Mouse (Mus musculus) limb, embryonic 14.5 days (tissue): ENCODE results near the gene Wdr61. TPM values are rescaled to one million over a fixed set of nuclear protein-coding genes. Genes with fewer than 3 reads are reported as not detected.

Source experiments
- ATAC-seq: fragments of 200-750 bp; cut with Nextera tagmentation; 2 replicates; pipeline ENCODE4 v1.8.0; 2017; ENCODE audit warnings: low read depth, moderate number of reproducible peaks, moderate TSS enrichment; ENCODE audit not compliant: low FRiP score
- DNase-seq: peaks from one replicate; pipeline ENCODE4 v3.0.0-alpha.2; 2015; ENCODE audit warnings: low spot score
- H3K27ac ChIP-seq: fragments of 300-500 bp; sonication (generic); replicated peaks from 2 replicates; pipeline ENCODE4 v1.5.1; 2014; ENCODE audit warnings: low read depth, mild to moderate bottlenecking, low read length, moderate library complexity, mixed read lengths
- H3K27me3 ChIP-seq: fragments of 300-500 bp; sonication (generic); 2 replicates; pipeline ENCODE4 v1.6.1; 2014; ENCODE audit warnings: low read length, mixed read lengths; ENCODE audit not compliant: control insufficient read depth, insufficient read depth
- H3K36me3 ChIP-seq: fragments of 300-500 bp; sonication (generic); 2 replicates; pipeline ENCODE4 v1.6.1; 2014; ENCODE audit warnings: mild to moderate bottlenecking, low read length, moderate library complexity, mixed read lengths; ENCODE audit not compliant: control insufficient read depth, insufficient read depth
- H3K4me1 ChIP-seq: fragments of 300-500 bp; sonication (generic); 2 replicates; pipeline ENCODE4 v1.6.1; 2014; ENCODE audit warnings: antibody characterized with exemption, low read length, mixed read lengths; ENCODE audit not compliant: control insufficient read depth, insufficient read depth
- H3K4me2 ChIP-seq: fragments of 300-500 bp; sonication (generic); replicated peaks from 2 replicates; pipeline ENCODE4 v1.6.1; 2014; ENCODE audit warnings: low read depth, mild to moderate bottlenecking, low read length, moderate library complexity; ENCODE audit not compliant: severe bottlenecking
- H3K4me3 ChIP-seq: fragments of 300-500 bp; sonication (generic); replicated peaks from 2 replicates; pipeline ENCODE4 v1.5.1; 2014; ENCODE audit warnings: low read length
- H3K9ac ChIP-seq: fragments of 300-500 bp; sonication (generic); 2 replicates; pipeline ENCODE4 v1.6.1; 2014; ENCODE audit warnings: mild to moderate bottlenecking, low read depth, low read length, moderate library complexity; ENCODE audit not compliant: severe bottlenecking
- H3K9me3 ChIP-seq: fragments of 300-500 bp; sonication (generic); 2 replicates; pipeline ENCODE4 v1.6.1; 2016; ENCODE audit warnings: low read length; ENCODE audit not compliant: control insufficient read depth
- POLR2A ChIP-seq: fragments of 200-500 bp; IDR thresholded peaks from 2 replicates; pipeline ENCODE4 v1.8.0; 2012; ENCODE audit warnings: inconsistent platforms, mild to moderate bottlenecking, moderate library complexity, borderline replicate concordance; ENCODE audit not compliant: insufficient read depth, insufficient read length; ENCODE audit errors: extremely low read depth
- WGBS: fragments of 180-500 bp; shearing (Covaris S2); extraction: QIAGEN DNeasy Blood & Tissue Kit; methylation state at CpG from one replicate; pipeline ENCODE4 v1.1.7; 2014; 5-methylcytosine and 5-hydroxymethylcytosine counted together
- polyA plus RNA-seq, 2 experiments: library from polyadenylated mRNA; depleted of rRNA in 1 of 2; stranded (reverse) in 1 of 2; unstranded in 1 of 2; fragments of >200 nt; fragmentation: Nextera tagmentation in 1 of 2; extraction: Ambion mirVana in 1 of 2; gene quantifications; 2 replicates each; pipeline versions ENCODE4 v1.2.1 to v1.2.3; 2012 to 2014

Wdr61 gene
- polyA plus RNA-seq, 2 experiments, result 105 to 159 TPM

GRCm38 (mm10) chr9:54770140-54770780 lies 35.9 kb upstream of the Wdr61 start:
- Histone ChIP-seq H3K4me1 (peaks cover 19% of the 10 kb centered on the region; the same call in 1 of the 2 replicates), H3K27ac (0 out of 2 replicates have a peak overlapping the region, but pooled peaks have one; percentile 21), H3K9ac (no peak overlapping the region), H3K27me3 (peaks cover 7% of the 10 kb centered on the region; the same call in 1 of the 2 replicates), H3K9me3 (no peaks in the 10 kb centered on the region), H3K4me3 (no peak overlapping the region), H3K4me2 (peak overlapping the region; percentile 28; the same call in 1 of the 2 replicates), H3K36me3 (peaks cover 23% of the 10 kb centered on the region; the same call in 1 of the 2 replicates)
- no peak for TF ChIP-seq POLR2A
- no peak for ATAC-seq
- DNase-seq, result no peak
- 27% methylated on average over 11 of the region's 11 CpGs for WGBS

- H3K4me1 ChIP-seq, result peaks cover 21% of the 10 kb centered on the region; the same call in 1 of the 2 replicates
- H3K36me3 ChIP-seq, result peaks cover 12% of the 10 kb centered on the region; the same call in 1 of the 2 replicates
- peak overlapping the region; percentile 61 for H3K9ac ChIP-seq
- no peak overlapping the region for H3K27ac ChIP-seq
- peak overlapping the region; percentile 58 for H3K4me3 ChIP-seq
- peak overlapping the region; percentile 94 for H3K4me2 ChIP-seq
- peaks cover 9% of the 10 kb centered on the region; the same call in 1 of the 2 replicates for H3K27me3 ChIP-seq
- peak; percentile 39; the same call in 1 of the 2 replicates for ATAC-seq
- DNase-seq, result no peak
- H3K9me3 ChIP-seq, result no peaks in the 10 kb centered on the region
- WGBS, result under 1% methylated on average over 41 of the region's 41 CpGs
- no peak for TF ChIP-seq POLR2A
Observed at GRCm38 (mm10) chr9:54765336-54766085, 31.2 kb upstream of the Wdr61 start.

- H3K4me3 ChIP-seq, result peak within 1 kb of the TSS; percentile 58
- no peaks in the 10 kb centered on the region for H3K9me3 ChIP-seq
- peak within 1 kb of the TSS; percentile 94 for H3K4me2 ChIP-seq
- peak within 1 kb of the TSS; percentile 61 for H3K9ac ChIP-seq
- WGBS, result under 1% methylated on average over 34 of the region's 45 CpGs
- peak; percentile 70 for DNase-seq
- H3K27me3 ChIP-seq, result peaks cover 9% of the 10 kb centered on the region; the same call in 1 of the 2 replicates
- peak within 1 kb of the TSS; percentile 20; the same call in 1 of the 2 replicates for H3K27ac ChIP-seq
- peaks cover 13% of the 10 kb centered on the region for H3K4me1 ChIP-seq
- peaks cover 11% of the 10 kb centered on the region; the same call in 1 of the 2 replicates for H3K36me3 ChIP-seq
- 0 out of 2 replicates have a peak, but pooled peaks have one; percentile 54 for TF ChIP-seq POLR2A
- peak; percentile 83 for ATAC-seq
Observed at GRCm38 (mm10) chr9:54764561-54765217, 30.4 kb upstream of the Wdr61 start, which contains the start of gene Crabp1. TSS of gene Crabp1 (plus strand) at chr9:54764748.

GRCm38 (mm10) chr9:54764091-54764490 lies 29.8 kb upstream of the Wdr61 start:
- Histone ChIP-seq H3K9me3 (no peaks in the 10 kb centered on the region), H3K4me2 (peak overlapping the region; percentile 94), H3K27me3 (peaks cover 9% of the 10 kb centered on the region; the same call in 1 of the 2 replicates), H3K27ac (peak overlapping the region; percentile 20; the same call in 1 of the 2 replicates), H3K36me3 (peaks cover 6% of the 10 kb centered on the region; the same call in 1 of the 2 replicates), H3K4me1 (peaks cover 9% of the 10 kb centered on the region), H3K9ac (peak overlapping the region; percentile 61), H3K4me3 (peak overlapping the region; percentile 58)
- ATAC-seq, result no peak; the same call in 1 of the 2 replicates
- TF ChIP-seq POLR2A, result no peak
- 14% methylated on average over 12 of the region's 12 CpGs for WGBS
- DNase-seq, result no peak

GRCm38 (mm10) chr9:54759592-54759991 lies 25.3 kb upstream of the Wdr61 start:
- Histone ChIP-seq H3K9me3 (no peaks in the 10 kb centered on the region), H3K4me1 (peaks cover 5% of the 10 kb centered on the region), H3K36me3 (no peaks in the 10 kb centered on the region), H3K4me2 (no peak overlapping the region), H3K9ac (no peak overlapping the region), H3K27me3 (no peaks in the 10 kb centered on the region), H3K4me3 (no peak overlapping the region), H3K27ac (no peak overlapping the region)
- DNase-seq (no peak), ATAC-seq (no peak)
- whole genome bisulfite sequencing, result 43% methylated on average over 6 of the region's 6 CpGs
- TF ChIP-seq POLR2A, result no peak
